Mouse (Mus musculus): ENCODE data around the gene Clec16a.

- TF ChIP-seq CTCF (IDR thresholded peaks at IDR 0.05; ENCODE audit: low read depth) (no peak), EP300 (IDR thresholded peaks at IDR 0.05; ENCODE audit: low read depth) (no peak)
Measured at GRCm38 (mm10) chr16:10652935-10653334, 107.8 kb downstream of the Clec16a start.

Data from liver, embryonic 14.5 days (tissue).